Mouse (Mus musculus): ENCODE results near the gene Ctbs. TPM values are rescaled to one million over a fixed set of nuclear protein-coding genes. Genes with fewer than 3 reads are reported as not detected.

Gene Ctbs
- 8.0 TPM for total RNA-seq (2023)

GRCm38 (mm10) chr3:146449745-146450250 is at the start of gene Ctbs:
TSS of gene Ctbs (plus strand) at chr3:146449795.

GRCm38 (mm10) chr3:146404311-146405201 is 45.0 kb upstream of the Ctbs start, which contains the start of gene Ssx2ip:
TSS of gene Ssx2ip (plus strand) at chr3:146404642.

GRCm38 (mm10) chr3:146499431-146500002 is 49.9 kb downstream of the Ctbs start, which contains the start of the genes Spata1 and Gng5:
TSS of gene Spata1 (minus strand) at chr3:146499753.
TSS of gene Gng5 (plus strand) at chr3:146499807.

Other genes with a start within 250 kb of the Ctbs start
- not detected for gene Lpar3, start 228.8 kb upstream of the Ctbs start, total RNA-seq (2023)
- 3.4 TPM for gene Ssx2ip, start 45.2 kb upstream of the Ctbs start, total RNA-seq (2023)
- 6.9 TPM for gene Spata1, start 50.0 kb downstream of the Ctbs start, total RNA-seq (2023)
- 142 TPM for gene Gng5, start 50.0 kb downstream of the Ctbs start, total RNA-seq (2023)
- 140 TPM for gene Rpf1, start 71.6 kb downstream of the Ctbs start, total RNA-seq (2023)
- gene Uox, start 120.6 kb downstream of the Ctbs start, total RNA-seq (2023) = not detected
- not detected for gene Dnase2b, start 165.8 kb downstream of the Ctbs start, total RNA-seq (2023)
- not detected for gene 4930503B20Rik, start 201.5 kb downstream of the Ctbs start, total RNA-seq (2023)
- gene Samd13, start 235.8 kb downstream of the Ctbs start, total RNA-seq (2023) = not detected

All from CD4-positive naive resting alpha-beta T cell, adult 76 days (primary cell).